Mouse (Mus musculus) E14TG2a.4 (cell line): ENCODE data around the gene Pcif1.

Experiments
- CTCF ChIP-seq: conservative IDR thresholded peaks from 2 replicates; pipeline ENCODE4 v1.5.1; 2014; ENCODE audit warnings: low read length
- NANOG ChIP-seq: IDR thresholded peaks from 2 replicates; pipeline ENCODE4 v1.6.1; 2014; ENCODE audit warnings: borderline replicate concordance, low read length, mixed read lengths

- no peak for TF ChIP-seq CTCF
- no peak for TF ChIP-seq NANOG
These were observed 60.0 kb downstream of the Pcif1 start for GRCm38 (mm10) chr2:164939106-164939505.
